Mouse (Mus musculus) spleen, adult 2 months (tissue): ENCODE measurements around the gene Utp11. TPM values are rescaled to one million over a fixed set of nuclear protein-coding genes. Genes with fewer than 3 reads are reported as not detected.

Experiments used
- DNase-seq, 2 experiments: peaks; one replicate each; pipeline versions ENCODE4 v3.0.0 to v3.0.0-alpha.2; 2012 to 2021; ENCODE audit warnings: low spot score in 2 of 2, low read depth in 1 of 2
- H3K27ac ChIP-seq: fragments of 200-500 bp; 2 replicates; pipeline ENCODE4 v1.5.1; 2012; ENCODE audit warnings: low read length, inconsistent platforms; ENCODE audit not compliant: insufficient read depth
- H3K27me3 ChIP-seq: fragments of 200-500 bp; 2 replicates; pipeline ENCODE4 v1.6.1; 2012; ENCODE audit warnings: mild to moderate bottlenecking, moderate library complexity, low read length, inconsistent platforms; ENCODE audit not compliant: control insufficient read depth, insufficient read depth
- H3K36me3 ChIP-seq: fragments of 200-500 bp; 2 replicates; pipeline ENCODE4 v1.6.1; 2012; ENCODE audit warnings: mild to moderate bottlenecking, low read length, inconsistent platforms; ENCODE audit not compliant: control insufficient read depth, insufficient read depth
- H3K4me1 ChIP-seq: fragments of 200-500 bp; 2 replicates; pipeline ENCODE4 v1.6.1; 2011; ENCODE audit warnings: inconsistent platforms; ENCODE audit not compliant: control insufficient read depth, insufficient read depth, insufficient read length
- H3K4me3 ChIP-seq: fragments of 200-500 bp; 2 replicates; pipeline ENCODE4 v1.5.1; 2011; ENCODE audit warnings: mild to moderate bottlenecking, inconsistent platforms; ENCODE audit not compliant: insufficient read depth, insufficient read length; ENCODE audit errors: extremely low read depth
- CTCF ChIP-seq: fragments of 200-500 bp; IDR thresholded peaks from 2 replicates; pipeline ENCODE4 v1.5.1; 2011; ENCODE audit warnings: mild to moderate bottlenecking, inconsistent platforms; ENCODE audit not compliant: insufficient read depth, insufficient read length, insufficient replicate concordance; ENCODE audit errors: extremely low read depth
- POLR2A ChIP-seq: fragments of 200-500 bp; IDR thresholded peaks from 2 replicates; pipeline ENCODE4 v1.6.1; 2011; ENCODE audit warnings: low read depth, low read length, inconsistent platforms
- WGBS: fragments of 180-500 bp; shearing (Covaris S2); methylation state at CpG from one replicate; pipeline ENCODE4 v1.1.7; 2018; 5-methylcytosine and 5-hydroxymethylcytosine counted together
- polyA plus RNA-seq: library from polyadenylated mRNA; depleted of rRNA; stranded (reverse); fragments of >200 nt; gene quantifications from 2 replicates; pipeline ENCODE4 v1.2.3, GENCODE M21; 2012

The Utp11 gene
- polyA plus RNA-seq, 1 experiment, result 3.4 TPM

DNA sequence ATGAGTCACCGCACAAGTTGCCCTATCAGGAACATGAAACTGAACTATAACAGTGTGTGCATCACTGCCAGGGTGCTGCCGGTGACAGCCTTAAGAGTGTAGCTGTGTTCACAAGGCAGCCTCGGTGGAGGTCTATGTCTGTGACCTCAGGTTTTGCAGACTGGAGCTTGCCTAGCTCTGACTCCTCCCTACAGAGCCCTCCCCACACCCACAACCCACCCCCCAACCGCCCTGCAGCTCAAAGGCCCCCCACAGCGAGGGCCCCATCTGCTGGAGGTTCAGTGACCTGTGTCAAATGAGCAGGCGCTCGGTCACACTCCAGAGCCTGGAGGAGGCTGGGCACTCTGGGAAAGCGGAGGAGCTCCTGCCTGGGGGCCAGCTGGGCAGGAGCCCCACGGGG is 40.5 kb downstream of the Utp11 start:
- Histone ChIP-seq H3K27me3 (peaks cover 13% of the 10 kb centered on the region), H3K36me3 (no peaks in the 10 kb centered on the region), H3K27ac (no peak overlapping the region), H3K4me1 (peaks cover 4% of the 10 kb centered on the region; the same call in 1 of the 2 replicates), H3K4me3 (no peak overlapping the region)
- TF ChIP-seq CTCF (no peak), POLR2A (no peak)
- DNase-seq, result no peak
- 11% methylated on average over 9 of the region's 9 CpGs for WGBS

DNA sequence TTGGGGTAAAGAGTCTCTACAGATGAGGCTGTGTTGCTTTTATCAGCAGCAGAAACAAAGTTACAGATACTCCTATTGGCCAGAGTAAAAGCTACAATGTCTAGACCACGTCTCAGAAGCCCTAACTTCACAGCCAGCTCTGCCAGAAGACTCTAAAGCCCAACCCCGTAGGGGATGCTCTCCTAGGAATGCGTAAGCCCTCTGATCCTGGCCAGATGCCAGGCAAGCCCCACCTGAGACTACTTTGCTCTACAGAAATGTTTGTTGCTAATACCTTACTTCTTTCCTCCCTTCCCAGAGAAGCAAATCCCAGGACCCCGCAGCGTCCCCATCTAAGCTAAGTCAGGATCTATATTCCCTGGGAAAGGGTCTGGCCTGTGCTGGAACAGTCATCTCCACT is 45.5 kb downstream of the Utp11 start:
- H3K27ac ChIP-seq, result no peak overlapping the region
- no peak for DNase-seq

DNA sequence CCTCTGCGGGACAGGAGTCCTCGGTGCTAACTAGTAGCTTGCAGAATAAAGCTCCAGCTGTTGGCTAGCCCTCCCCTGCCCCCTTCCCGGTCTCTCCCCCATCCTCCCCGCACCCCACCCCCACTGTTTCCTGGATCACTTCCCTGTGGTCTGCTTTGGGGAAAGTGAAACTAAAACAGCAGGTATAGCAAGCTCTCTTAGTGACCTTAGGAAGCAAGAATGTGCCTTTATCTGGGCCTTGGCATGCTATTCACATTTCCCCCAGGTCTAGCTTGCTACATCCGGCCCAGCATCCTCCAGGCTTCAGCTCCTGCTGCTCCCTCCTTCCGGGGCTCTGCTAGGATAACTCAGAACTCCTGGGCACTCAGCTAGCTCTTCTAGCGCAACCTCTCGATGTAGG is 46.8 kb downstream of the Utp11 start:
- Histone ChIP-seq H3K4me3 (0 out of 2 replicates have a peak overlapping the region, but pooled peaks have one; percentile 1), H3K27ac (no peak overlapping the region), H3K27me3 (no peaks in the 10 kb centered on the region), H3K4me1 (peaks cover 7% of the 10 kb centered on the region; the same call in 1 of the 2 replicates), H3K36me3 (no peaks in the 10 kb centered on the region)
- DNase-seq, result no peak
- WGBS, result 13% methylated on average over 8 of the region's 8 CpGs
- no peak for TF ChIP-seq CTCF
- TF ChIP-seq POLR2A, result no peak

More for the DNA sequence above, 45.5 kb downstream of the Utp11 start:
- peaks cover 7% of the 10 kb centered on the region; the same call in 1 of the 2 replicates for H3K4me1 ChIP-seq
- no peaks in the 10 kb centered on the region for H3K36me3 ChIP-seq
- WGBS, result 81% methylated on average over 5 of the region's 5 CpGs
- H3K27me3 ChIP-seq, result no peaks in the 10 kb centered on the region
- no peak for TF ChIP-seq POLR2A
- H3K4me3 ChIP-seq, result no peak overlapping the region

DNA sequence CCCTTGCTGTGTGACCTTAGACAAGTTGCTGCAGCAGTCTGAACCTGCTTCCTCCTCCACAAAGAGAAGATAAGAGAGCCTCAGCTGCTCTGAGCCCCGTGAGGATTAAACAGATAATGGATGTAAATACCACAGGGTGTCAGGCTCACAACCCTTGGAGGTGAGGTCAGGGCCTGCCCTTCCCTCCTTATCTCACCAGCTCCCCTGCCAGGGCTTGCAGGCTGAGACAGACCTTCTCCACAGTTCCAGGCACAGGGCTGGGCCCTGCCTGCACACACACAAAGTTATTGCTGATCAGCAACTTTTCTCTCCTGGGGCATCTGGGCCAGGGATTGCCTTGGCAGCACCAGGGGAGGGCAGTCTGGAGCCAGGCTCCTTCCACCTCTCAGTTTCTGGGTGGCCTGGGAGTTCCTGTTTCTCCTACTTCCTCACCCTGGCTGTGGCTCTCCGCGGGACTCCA is 48.4 kb downstream of the Utp11 start:
- Histone ChIP-seq H3K36me3 (no peaks in the 10 kb centered on the region), H3K4me1 (peaks cover 7% of the 10 kb centered on the region; the same call in 1 of the 2 replicates), H3K27me3 (no peaks in the 10 kb centered on the region), H3K27ac (no peak overlapping the region), H3K4me3 (no peak overlapping the region)
- no peak for DNase-seq
- WGBS, result 6% methylated on average over 3 of the region's 3 CpGs
- TF ChIP-seq POLR2A (no peak), CTCF (no peak)

DNA sequence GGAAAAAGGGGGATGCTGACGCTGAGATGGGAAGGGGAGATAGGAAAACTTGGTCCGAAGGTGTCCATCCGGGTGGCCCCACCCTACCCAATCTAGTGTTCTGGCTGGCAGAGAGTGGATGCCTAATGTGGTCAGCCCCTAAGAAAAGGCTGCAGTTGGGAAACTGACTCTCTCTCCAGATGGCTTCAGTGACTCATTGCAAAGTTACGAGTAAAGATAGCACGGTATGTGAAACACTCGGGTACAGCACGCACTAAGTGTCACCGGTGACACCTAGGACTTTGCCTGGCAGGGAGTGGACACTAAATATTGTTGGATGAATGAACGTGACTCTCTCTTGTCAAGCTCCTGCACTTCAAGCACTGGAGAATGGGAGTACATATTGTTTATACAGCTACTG is 49.5 kb downstream of the Utp11 start:
- Histone ChIP-seq H3K27me3 (no peaks in the 10 kb centered on the region), H3K4me1 (peaks cover 7% of the 10 kb centered on the region; the same call in 1 of the 2 replicates), H3K36me3 (no peaks in the 10 kb centered on the region), H3K27ac (no peak overlapping the region), H3K4me3 (no peak overlapping the region)
- no peak for DNase-seq
- WGBS, result 92% methylated on average over 9 of the region's 9 CpGs
- no peak for TF ChIP-seq CTCF
- no peak for TF ChIP-seq POLR2A

DNA sequence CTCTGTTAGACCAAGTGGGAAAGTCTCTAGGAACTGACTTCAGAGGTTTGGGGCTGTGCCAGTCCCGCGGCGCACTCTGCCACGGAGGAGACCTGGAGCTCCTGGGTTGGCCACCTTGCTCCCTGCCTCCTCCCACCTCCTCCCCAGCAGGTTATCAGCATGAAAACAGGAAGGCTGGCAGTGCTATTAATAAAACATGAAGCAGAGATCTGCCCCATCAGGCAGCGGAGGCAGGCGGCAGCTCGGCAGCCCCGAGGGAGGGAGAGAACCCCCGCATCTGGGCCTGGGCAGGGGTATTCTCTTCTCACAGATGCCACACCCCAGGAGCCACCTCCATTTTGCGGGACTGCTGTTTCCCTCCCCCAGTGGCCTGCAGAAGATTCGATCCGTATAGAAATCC is 53.7 kb downstream of the Utp11 start:
- DNase-seq, result no peak
- H3K36me3 ChIP-seq, result no peaks in the 10 kb centered on the region
- 12% methylated on average over 12 of the region's 12 CpGs for WGBS
- no peak overlapping the region for H3K27ac ChIP-seq
- no peaks in the 10 kb centered on the region for H3K4me1 ChIP-seq
- TF ChIP-seq CTCF (no peak), POLR2A (no peak)
- H3K4me3 ChIP-seq, result no peak overlapping the region
- H3K27me3 ChIP-seq, result no peaks in the 10 kb centered on the region

DNA sequence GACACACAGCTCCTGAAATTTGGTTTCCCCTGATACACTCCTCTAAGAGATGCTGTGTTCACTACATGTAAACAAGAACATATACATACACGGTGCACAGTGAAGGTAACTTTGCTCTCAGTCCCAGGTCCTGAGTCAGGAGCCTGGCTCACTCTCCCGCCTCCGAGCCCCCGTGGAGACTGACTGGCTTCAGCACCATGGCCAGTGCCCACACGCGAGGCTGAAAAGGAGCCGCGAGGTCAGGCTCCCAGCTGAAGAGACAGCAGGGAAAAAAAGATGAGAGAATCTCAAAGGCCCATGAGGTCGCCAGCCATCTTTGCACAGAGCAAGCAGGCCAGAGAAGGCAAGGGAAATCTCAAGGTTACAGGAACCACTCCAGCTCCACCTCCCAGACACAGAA is 60.1 kb downstream of the Utp11 start:
- DNase-seq, result no peak
- TF ChIP-seq POLR2A (no peak), CTCF (no peak)
- Histone ChIP-seq H3K4me1 (no peaks in the 10 kb centered on the region), H3K4me3 (no peak overlapping the region), H3K27me3 (no peaks in the 10 kb centered on the region), H3K36me3 (no peaks in the 10 kb centered on the region), H3K27ac (no peak overlapping the region)
- WGBS, result 9% methylated on average over 9 of the region's 9 CpGs
